Mouse (Mus musculus) ES-Bruce4 (cell line): ENCODE measurements around the gene Asns.

Experiments used
- CTCF ChIP-seq: IDR thresholded peaks from one replicate; pipeline ENCODE4 v1.8.1; 2011; ENCODE audit warnings: low read depth, low read length
- EP300 ChIP-seq: IDR thresholded peaks from 2 replicates; pipeline ENCODE4 v1.6.1; 2011; ENCODE audit warnings: low read depth, low read length; ENCODE audit not compliant: insufficient read depth
- POLR2A ChIP-seq: IDR thresholded peaks from one replicate; pipeline ENCODE4 v1.8.1; 2011; ENCODE audit warnings: low read length; ENCODE audit not compliant: insufficient read depth

DNA sequence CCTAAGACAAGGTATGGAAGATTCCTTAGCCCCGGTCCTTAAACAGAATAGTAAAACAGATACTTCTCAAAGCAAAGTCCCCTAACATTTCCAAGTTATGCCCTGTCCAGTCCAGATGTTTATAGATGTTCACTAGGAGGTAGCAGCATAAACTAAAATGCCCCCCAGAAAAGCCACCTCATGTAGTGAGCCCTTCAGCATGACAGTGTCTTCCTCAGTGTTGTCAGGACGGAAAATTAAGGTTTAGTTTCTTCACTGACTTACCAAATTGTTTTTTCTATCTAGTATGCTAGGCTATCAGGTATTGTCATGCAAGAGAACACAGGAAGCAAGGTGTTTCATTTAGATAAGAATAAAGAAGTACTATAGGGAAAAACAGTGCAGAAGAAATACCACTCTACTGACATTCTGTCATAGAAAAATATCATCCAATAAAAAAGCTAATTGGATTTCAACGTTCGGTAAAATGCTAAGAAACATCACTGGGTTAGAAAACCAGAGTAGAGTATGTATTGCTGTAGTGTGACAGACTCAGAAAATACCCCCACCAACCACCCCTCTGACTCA, 4.1 kb upstream of the Asns start:
- TF ChIP-seq CTCF (no peak), POLR2A (no peak), EP300 (no peak)
